Mouse (Mus musculus) heart, postnatal 4 days (tissue): ENCODE data around the gene Pde4b. TPM values are rescaled to one million over a fixed set of nuclear protein-coding genes. Genes with fewer than 3 reads are reported as not detected.
A peak's percentile ranks its signal among the peaks of the same experiment; 100 is the strongest.

ENCODE experiments used
- DNase-seq: peaks from one replicate; pipeline ENCODE4 v3.0.0; 2021
- total RNA-seq, 2 experiments: library from RNA; stranded (reverse); gene quantifications; 2 replicates each; pipeline ENCODE4 v1.2.3; 2021

The Pde4b gene
- total RNA-seq, 2 experiments from 2014 or later: 67.2 to 72.1 TPM

DNA sequence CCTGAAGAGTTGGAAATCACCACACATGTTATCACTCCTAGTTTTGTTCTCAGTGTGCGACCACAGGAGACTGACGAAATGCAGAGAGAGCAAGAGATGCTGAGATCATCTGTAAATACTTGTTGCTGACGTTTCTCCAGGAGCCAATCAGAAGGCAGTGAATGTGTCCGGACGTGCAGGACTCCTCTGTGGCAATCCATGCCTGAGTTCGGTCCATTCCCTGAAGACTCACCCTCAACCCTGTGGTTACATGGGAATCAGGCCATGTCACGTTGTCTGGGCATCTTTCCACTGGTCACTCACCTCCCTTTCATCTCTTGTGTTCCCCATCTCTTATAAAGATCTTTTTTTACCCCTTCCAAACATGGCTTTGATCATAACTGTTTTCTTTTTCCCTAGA is 468.2 kb downstream of the Pde4b start:
- DNase-seq: no peak

GRCm38 (mm10) chr4:102557006-102557405 is 469.7 kb downstream of the Pde4b start:
- DNase-seq: no peak

GRCm38 (mm10) chr4:102557508-102558220 is 470.3 kb downstream of the Pde4b start:
- peak; percentile 38 for DNase-seq

DNA sequence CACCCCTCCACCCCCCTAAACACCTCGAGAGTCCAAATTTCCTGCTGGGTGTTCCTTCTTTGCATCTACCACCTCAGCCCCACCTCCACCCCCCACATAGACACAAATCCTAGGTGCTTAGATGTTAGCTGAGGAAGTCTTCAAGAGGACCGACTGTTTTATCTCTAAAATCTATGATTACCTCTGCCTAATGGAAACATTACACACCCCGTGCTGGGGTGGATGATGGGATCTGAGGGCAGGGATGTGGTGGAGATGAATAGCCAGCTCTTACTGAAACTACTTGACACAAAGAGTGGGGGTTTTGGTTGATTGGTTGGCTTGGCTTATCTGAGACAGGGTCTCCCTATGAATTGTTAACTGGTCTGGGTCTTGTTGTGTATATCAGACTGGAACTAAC is 471.0 kb downstream of the Pde4b start:
- DNase-seq: no peak

DNA sequence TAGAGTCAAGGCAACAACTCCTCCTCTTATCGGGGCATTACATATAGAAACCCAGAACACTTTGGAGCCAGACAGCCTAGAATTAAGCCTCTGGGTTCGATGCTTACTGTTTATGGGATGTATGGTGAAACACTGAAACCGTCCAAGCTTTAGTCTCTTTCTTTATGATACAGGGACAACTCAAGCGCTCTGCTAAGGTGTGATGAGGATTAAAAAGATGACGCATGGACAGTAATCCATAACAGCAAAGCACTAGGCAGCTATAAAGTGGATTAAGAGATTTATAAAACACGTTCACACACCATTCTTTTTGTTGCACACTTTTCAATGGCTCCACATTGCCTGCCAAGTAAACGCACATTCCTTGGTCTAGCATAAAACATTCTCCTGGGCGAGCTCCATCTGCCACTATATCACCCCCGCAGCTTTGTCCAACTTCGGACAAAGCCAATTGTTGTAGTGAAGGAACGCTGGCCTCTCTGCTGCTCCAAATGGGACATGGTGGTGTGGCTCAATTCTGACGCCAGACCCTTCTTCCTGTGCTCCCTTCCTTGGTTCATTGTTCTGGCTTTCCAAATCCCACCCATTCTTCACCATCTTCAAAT is 473.4 kb downstream of the Pde4b start:
- no peak for DNase-seq

DNA sequence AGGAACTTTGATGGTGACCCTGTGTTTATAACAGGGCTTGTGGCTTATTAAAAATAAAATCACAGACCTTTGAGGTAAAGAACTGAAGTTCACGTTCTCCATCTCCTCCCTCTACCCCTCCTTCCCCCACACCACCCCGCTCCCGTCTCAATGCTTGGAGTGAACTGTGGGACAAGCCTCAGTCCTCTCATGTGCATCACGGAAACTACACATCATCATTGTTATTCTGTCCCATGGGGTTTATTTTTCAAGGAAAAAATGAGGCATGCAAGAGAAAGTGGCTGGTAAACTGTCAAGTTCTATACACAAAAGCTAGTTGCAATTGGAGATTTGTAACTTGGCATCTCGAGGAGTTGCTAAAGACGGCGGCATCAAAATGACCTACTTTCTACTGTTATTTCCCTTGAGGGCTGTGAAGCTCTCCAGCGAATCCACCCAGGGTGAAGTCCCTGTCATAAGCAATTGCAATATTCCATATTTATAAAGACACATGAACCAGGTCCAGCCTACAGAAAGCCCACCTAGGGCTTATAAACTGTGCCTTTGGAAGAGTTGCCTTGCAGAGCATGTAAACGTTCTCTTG is 476.0 kb downstream of the Pde4b start:
- no peak for DNase-seq

- DNase-seq: no peak
Observed at GRCm38 (mm10) chr4:102564286-102564685, 476.9 kb downstream of the Pde4b start.

DNA sequence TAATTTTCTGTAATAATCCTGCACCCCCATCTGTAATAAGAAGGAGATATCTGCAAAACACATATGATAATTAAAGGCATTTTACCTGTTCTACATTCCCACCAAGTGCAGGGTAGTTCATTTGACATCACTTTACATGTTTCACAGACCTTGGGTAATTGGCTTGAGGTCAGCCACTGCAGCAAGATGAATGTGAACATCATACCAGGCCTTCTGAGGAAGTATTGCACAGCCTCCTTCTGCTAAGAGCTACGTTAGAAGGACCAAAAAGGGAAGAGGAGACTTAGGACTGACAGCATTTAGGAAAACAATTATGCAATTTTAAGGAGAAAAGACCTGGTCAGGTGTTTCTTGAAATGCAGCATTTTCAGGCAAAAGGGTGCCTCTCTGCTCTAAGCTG is 479.1 kb downstream of the Pde4b start:
- DNase-seq: no peak

DNA sequence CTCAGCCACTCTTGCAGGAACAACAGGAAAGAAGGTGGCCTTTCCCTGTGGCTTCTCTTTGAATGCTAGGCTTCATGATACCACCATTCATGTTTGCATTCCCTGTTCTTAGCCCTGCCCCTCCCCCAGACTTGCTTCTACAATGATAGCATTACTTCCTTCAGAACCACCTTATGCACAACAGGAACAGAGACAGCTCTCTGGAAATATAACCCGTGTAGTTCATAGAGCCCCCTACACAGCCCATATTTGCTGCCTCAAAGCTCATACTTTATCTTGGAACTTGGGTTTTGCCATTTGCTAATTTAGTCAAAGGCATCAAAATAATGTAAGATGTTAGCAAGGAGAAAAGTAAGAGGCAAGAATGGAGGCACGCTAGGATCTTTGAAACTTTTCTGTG is 479.8 kb downstream of the Pde4b start:
- DNase-seq: no peak

DNA sequence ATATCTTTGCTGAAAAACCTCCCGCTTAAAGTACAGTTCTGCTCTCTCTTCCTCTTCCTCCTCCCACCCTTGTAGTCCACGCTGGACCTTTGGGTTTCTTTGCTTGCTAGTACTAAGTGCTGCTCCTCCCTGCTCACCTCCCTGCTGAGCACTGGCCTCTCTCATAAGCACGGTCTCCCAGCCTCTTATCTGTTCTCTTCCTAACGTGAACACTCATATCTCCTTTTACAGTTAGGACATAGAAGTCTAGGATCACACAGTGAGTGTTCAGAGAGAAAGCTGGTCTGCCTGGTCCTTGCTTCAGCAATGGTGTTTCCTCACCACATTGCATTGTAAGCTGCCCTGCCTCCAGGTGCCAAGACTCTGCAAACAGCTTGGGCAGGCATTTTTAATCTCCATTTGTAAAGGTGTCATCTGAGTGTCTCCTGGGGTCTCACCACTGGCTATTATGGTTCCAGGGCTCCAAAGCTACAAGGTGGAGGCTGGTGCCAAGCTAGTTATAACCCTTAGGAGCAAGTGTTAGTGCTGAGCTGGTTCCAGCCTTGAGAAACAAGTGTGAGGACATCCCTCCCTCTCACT is 480.4 kb downstream of the Pde4b start:
- DNase-seq: no peak

- DNase-seq: peak; percentile 78
Observed at GRCm38 (mm10) chr4:102568591-102568990, 481.2 kb downstream of the Pde4b start.

GRCm38 (mm10) chr4:102569101-102569583 is 481.8 kb downstream of the Pde4b start:
- no peak for DNase-seq

- DNase-seq: peak; percentile 84
Observed at GRCm38 (mm10) chr4:102569950-102570765, 482.8 kb downstream of the Pde4b start.

DNA sequence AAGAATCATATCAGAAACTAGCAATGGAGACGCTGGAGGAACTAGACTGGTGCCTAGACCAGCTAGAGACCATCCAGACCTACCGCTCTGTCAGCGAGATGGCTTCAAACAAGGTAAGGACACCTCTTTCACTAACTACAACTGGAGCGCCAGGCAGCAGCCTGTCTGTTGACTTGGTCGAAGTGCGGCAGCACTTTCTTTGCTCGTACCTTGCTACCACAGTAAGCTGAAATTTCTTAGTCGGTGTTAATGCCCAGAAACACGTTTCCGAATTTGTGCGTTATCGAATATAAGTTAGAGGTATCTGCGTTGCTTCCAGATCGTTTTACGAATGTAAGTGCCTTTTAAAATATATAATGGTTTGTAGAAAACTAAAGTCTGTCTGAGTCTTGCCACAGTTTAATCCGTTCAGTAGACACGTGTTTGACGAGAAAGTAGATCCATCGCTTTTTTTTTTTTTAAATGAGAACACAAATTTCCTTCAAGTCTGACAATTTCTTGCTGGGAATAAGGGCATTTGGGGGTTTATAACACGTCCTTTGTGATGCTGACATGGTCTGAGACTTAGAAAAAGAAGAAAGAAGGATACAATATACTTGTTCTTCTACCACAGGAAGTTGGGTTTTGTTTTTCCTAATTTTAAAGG is 483.5 kb downstream of the Pde4b start:
- DNase-seq: no peak

DNA sequence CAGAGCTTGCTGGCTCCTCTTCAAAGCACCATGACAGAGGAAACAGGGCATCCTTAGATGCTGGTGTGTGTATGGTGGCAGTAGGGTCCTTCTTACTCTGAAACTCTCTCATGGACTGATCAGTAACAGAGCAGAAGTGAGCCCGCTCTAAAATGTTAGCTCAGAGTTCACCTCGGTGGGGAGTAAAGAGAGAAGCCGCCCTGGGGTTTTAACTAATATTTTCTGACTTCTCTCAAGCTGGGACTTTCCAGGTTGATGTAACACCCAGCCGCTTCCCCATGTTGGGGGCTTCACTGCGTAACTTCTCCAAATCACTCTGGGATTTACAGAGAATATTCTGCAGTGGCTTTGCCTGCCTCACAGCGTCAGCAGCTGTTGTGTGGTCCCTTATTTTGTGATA is 484.7 kb downstream of the Pde4b start:
- DNase-seq: no peak

DNA sequence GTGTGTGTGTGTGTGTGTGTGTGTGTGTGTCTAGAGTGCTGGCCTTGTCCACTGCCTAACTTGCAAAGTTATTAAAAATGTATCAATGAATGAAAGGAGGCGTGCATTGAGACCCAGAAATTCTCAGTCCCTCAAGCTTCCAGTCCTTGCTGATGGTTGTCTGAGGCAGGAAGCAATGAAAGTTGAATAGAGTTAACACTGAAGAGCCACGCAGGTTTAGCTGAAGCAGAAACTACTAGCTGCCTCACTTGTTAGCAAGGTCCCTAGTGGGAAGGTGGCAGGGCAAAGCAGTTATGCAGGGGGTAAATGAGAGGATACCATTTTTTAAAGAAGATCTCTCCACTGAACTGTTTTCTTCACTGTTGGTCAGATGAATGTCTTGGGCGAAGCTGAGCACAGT is 485.2 kb downstream of the Pde4b start:
- DNase-seq: no peak

DNA sequence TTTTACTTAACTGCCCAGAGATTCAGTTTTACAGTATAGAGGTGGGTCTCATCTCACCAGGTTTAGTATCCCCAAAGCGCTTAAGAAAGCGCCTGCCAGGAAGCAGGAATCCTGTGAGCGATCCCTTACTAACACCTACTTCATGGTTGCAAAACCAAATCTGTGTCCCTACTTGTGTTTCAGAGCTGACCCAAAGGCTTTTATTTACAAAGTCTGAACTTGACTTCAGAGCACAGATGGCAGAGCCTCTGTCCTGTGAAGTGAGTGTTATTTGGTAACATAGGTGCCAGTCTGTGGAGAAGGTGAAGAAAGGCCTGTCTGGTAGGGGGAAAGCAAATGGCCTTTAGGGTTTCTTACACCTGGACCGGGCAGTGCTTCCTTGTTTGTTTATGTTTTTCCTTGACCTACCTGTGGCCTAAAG is 486.0 kb downstream of the Pde4b start:
- no peak for DNase-seq

DNA sequence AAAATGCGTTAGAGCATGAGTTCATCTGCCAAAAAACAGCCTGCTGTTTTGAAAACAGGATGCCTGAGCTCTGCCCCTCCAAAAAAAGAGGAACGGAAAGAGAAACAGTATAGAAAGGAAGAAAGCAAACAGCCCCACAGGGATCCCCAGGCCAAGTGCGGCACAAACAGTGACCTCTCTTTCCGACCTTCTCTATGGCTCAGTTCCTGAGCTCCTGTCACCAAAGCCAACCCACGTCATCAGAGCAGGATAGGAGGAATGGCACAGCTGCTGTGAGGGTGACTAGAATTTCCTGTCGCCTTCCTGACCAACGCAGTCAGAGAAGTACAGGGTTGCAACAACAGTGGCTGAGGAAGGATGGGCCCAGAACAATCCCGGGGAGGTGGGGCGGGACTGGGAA is 486.9 kb downstream of the Pde4b start:
- peak; percentile 77 for DNase-seq

DNA sequence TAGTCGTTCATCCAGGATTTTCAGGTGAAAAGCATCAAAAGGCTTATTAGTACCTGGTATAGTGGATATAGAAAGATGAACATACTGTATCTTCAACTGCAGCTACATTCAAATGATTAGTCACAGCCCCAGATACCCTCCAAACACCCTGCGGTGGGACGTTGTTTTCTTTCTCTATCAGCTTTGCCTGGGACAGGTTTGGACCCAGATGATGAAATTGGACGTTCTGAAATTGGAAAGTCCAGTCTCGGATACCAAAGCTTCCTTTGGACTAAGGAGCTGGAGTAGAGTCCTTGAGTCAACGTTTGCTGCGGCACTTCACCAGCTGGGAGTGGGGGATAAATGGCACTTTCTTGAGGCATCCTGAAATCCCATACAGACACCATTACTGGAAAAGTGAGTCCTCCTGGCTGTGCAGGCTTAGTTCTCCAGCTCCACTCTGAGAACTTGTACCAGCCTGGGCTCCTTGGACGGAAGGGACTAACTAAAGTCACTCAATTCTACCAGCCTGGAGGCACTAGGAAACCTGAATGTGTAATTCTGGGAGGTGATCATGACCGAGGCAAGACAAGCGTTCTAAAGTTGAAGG is 487.4 kb downstream of the Pde4b start:
- DNase-seq: no peak

GRCm38 (mm10) chr4:102576109-102576508 is 488.8 kb downstream of the Pde4b start:
- no peak for DNase-seq

- DNase-seq: no peak
Observed at GRCm38 (mm10) chr4:102577636-102578035, 490.3 kb downstream of the Pde4b start.

GRCm38 (mm10) chr4:102579051-102579450 is 491.7 kb downstream of the Pde4b start:
- DNase-seq: no peak
